Mouse (Mus musculus) left cerebral cortex, postnatal 25 days (tissue): ENCODE data around the gene Pbdc1. TPM values are rescaled to one million over a fixed set of nuclear protein-coding genes. Genes with fewer than 3 reads are reported as not detected.
"Not testable (repeated sequence)": the region's sequence is repeated elsewhere in the genome, so short reads cannot be mapped to it uniquely, and the experiment has no call there.

Source experiments
- DNase-seq, 2 experiments: peaks; one replicate each; pipeline ENCODE4 v3.0.0; 2022; ENCODE audit warnings: low spot score in 2 of 2, mixed read lengths in 1 of 2
- intact Hi-C: fragments of 180-260 bp; cut with DNase I; formaldehyde crosslinking; loops from one replicate; pipeline ENCODE4 v1.15.1; 2025
- total RNA-seq, 2 experiments: library from RNA; stranded (reverse); gene quantifications; 2 replicates each; pipeline ENCODE4 v1.2.3; 2021

The Pbdc1 gene
- total RNA-seq, result 10 to 100 TPM; 18.3 to 18.9 TPM

- intact Hi-C loops, result no loop called here
- DNase-seq, result peak; percentile 93 to 94
These were observed at the start of gene Pbdc1 for GRCm38 (mm10) chrX:105079615-105080092. Pbdc1 (plus strand) TSS chrX:105079756.

- intact Hi-C loops, result no loop called here
- peak; percentile 12 to 15 for DNase-seq
These were observed 41.9 kb upstream of the Pbdc1 start for GRCm38 (mm10) chrX:105037666-105038065.

GRCm38 (mm10) chrX:105064294-105064693 lies 15.3 kb upstream of the Pbdc1 start:
- intact Hi-C loops, result no loop called here
- no peak for DNase-seq

GRCm38 (mm10) chrX:105064801-105065200 lies 14.8 kb upstream of the Pbdc1 start:
- no peak for DNase-seq
- intact Hi-C loops, result no loop called here

- intact Hi-C loops, result no loop called here
- DNase-seq, result peak; percentile 91 to 92
These were observed 9.7 kb upstream of the Pbdc1 start for GRCm38 (mm10) chrX:105069671-105070503.

- intact Hi-C loops, result no loop called here
- no peak for DNase-seq
These were observed 405 bp upstream of the Pbdc1 start for GRCm38 (mm10) chrX:105079151-105079550.

- intact Hi-C loops, result no loop called here
- DNase-seq, result no peak
These were observed 540 bp downstream of the Pbdc1 start for GRCm38 (mm10) chrX:105080096-105080495.

- DNase-seq, intact Hi-C loops: not testable (repeated sequence)
These were observed 3.5 kb downstream of the Pbdc1 start for GRCm38 (mm10) chrX:105083013-105083412.

- intact Hi-C loops, result no loop called here
These were observed 24.6 kb downstream of the Pbdc1 start for GRCm38 (mm10) chrX:105104175-105104574.

GRCm38 (mm10) chrX:105114994-105115393 lies 35.4 kb downstream of the Pbdc1 start:
- intact Hi-C loops, result no loop called here

More at GRCm38 (mm10) chrX:105104175-105104574, 24.6 kb downstream of the Pbdc1 start:
- DNase-seq, result peak in 1 of 2 experiments; percentile 29

GRCm38 (mm10) chrX:105120275-105121226 lies 41.0 kb downstream of the Pbdc1 start, which contains the start of gene Magee1:
Magee1 (plus strand) TSS chrX:105120378.
- DNase-seq, result peak; percentile 83 to 92
- intact Hi-C loops, result no loop called here

More at GRCm38 (mm10) chrX:105114994-105115393, 35.4 kb downstream of the Pbdc1 start:
- DNase-seq, result no peak

- DNase-seq, result peak; percentile 80 to 85
- intact Hi-C loops, result no loop called here
These were observed 41.8 kb downstream of the Pbdc1 start for GRCm38 (mm10) chrX:105121227-105121865.

GRCm38 (mm10) chrX:105124903-105125302 lies 45.3 kb downstream of the Pbdc1 start:
- DNase-seq, result peak in 1 of 2 experiments; percentile 2
- intact Hi-C loops, result no loop called here

- intact Hi-C loops, result no loop called here
- peak in 1 of 2 experiments; percentile 3 for DNase-seq
These were observed 72.4 kb downstream of the Pbdc1 start for GRCm38 (mm10) chrX:105151872-105152461.

GRCm38 (mm10) chrX:105165007-105165406 lies 85.5 kb downstream of the Pbdc1 start:
- intact Hi-C loops, DNase-seq: not testable (repeated sequence)
